Mouse (Mus musculus) hindbrain, embryonic 11.5 days (tissue): ENCODE data around the gene St8sia4. TPM values are rescaled to one million over a fixed set of nuclear protein-coding genes. Genes with fewer than 3 reads are reported as not detected.
A peak's percentile ranks its signal among the peaks of the same experiment; 100 is the strongest.

Experiments used
- ATAC-seq: fragments of 200-750 bp; cut with Nextera tagmentation; 2 replicates; pipeline ENCODE4 v1.8.0; 2017; ENCODE audit warnings: mild to moderate bottlenecking, moderate TSS enrichment, moderate library complexity; ENCODE audit not compliant: low FRiP score
- DNase-seq: peaks from one replicate; pipeline ENCODE4 v3.0.0-alpha.2; 2015; ENCODE audit warnings: low spot score
- H3K27ac ChIP-seq: fragments of 300-500 bp; sonication (generic); 2 replicates; pipeline ENCODE4 v1.5.1; 2014; ENCODE audit warnings: mild to moderate bottlenecking, low read depth, low read length
- H3K27me3 ChIP-seq: fragments of 300-500 bp; sonication (generic); 2 replicates; pipeline ENCODE4 v1.6.1; 2014; ENCODE audit warnings: mild to moderate bottlenecking, low read length, moderate library complexity, mixed read lengths; ENCODE audit not compliant: control insufficient read depth, insufficient read depth
- H3K36me3 ChIP-seq: fragments of 300-500 bp; sonication (generic); 2 replicates; pipeline ENCODE4 v1.6.1; 2014; ENCODE audit warnings: mild to moderate bottlenecking, low read length, moderate library complexity, mixed read lengths; ENCODE audit not compliant: control insufficient read depth, insufficient read depth
- H3K4me1 ChIP-seq: fragments of 300-500 bp; sonication (generic); replicated peaks from 2 replicates; pipeline ENCODE4 v1.6.1; 2014; ENCODE audit warnings: low read length, mixed read lengths; ENCODE audit not compliant: control insufficient read depth, insufficient read depth
- H3K4me2 ChIP-seq: fragments of 300-500 bp; sonication (generic); replicated peaks from 2 replicates; pipeline ENCODE4 v1.6.1; 2014; ENCODE audit warnings: mild to moderate bottlenecking, low read depth, low read length
- H3K4me3 ChIP-seq: fragments of 300-500 bp; sonication (generic); 2 replicates; pipeline ENCODE4 v1.5.1; 2014; ENCODE audit warnings: low read depth, low read length
- H3K9ac ChIP-seq: fragments of 300-500 bp; sonication (generic); 2 replicates; pipeline ENCODE4 v1.6.1; 2014; ENCODE audit warnings: low read depth, low read length
- H3K9me3 ChIP-seq: fragments of 300-500 bp; sonication (generic); 2 replicates; pipeline ENCODE4 v1.6.1; 2016; ENCODE audit warnings: low read length; ENCODE audit not compliant: control insufficient read depth
- WGBS: fragments of 180-500 bp; shearing (Covaris S2); extraction: QIAGEN DNeasy Blood & Tissue Kit; methylation state at CpG from one replicate; pipeline ENCODE4 v1.1.7; 2014; 5-methylcytosine and 5-hydroxymethylcytosine counted together
- polyA plus RNA-seq: library from polyadenylated mRNA; unstranded; fragments of >200 nt; fragmentation: Nextera tagmentation; extraction: Ambion mirVana; gene quantifications from 2 replicates; pipeline ENCODE4 v1.2.1, GENCODE M21; 2014

St8sia4 gene
- polyA plus RNA-seq = 21.0 and 23.9 TPM in 2 replicates

DNA sequence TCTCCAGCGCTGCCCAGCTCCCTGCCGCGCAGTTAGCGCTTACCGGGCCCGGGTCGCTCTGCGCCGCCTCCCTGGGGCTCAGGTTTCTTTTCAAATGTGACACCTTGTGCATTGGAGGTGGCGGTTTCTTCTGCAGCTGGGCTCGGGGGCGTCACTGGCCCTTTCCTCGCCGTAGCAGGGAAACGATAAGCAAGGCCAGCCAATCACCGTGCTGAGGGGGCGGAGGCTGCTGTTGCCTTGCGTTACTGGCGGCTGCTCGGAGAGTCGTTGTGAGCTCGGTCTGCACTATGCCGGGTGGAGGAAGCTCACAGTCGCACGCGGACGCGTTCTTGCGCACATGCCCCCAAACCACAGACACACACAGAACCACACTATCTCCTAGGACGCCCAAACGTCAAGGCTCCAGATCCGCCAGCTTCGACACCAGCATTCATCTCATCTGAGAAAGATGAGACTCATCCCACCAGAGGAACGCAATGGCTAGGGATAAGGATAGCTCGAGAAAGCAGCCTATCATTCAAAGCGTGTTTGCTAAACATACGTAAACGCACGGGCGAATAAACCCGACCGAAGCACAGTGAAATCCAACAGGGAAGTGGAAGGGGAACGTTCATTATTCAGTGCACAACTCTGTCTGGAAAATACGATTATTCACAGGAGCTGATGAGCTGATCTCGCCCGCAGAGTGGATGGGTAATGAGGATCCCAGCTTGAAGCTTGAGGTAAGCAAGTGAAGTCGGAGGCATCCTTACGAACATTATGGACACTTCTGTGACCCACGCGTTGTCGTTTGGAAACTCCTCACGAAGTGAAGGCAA is at the start of gene St8sia4:
Gene St8sia4, minus strand, starts transcription at position 137 of the 818 bp plus-strand sequence.
- 0% methylated on average over 52 of the region's 52 CpGs for WGBS

DNA sequence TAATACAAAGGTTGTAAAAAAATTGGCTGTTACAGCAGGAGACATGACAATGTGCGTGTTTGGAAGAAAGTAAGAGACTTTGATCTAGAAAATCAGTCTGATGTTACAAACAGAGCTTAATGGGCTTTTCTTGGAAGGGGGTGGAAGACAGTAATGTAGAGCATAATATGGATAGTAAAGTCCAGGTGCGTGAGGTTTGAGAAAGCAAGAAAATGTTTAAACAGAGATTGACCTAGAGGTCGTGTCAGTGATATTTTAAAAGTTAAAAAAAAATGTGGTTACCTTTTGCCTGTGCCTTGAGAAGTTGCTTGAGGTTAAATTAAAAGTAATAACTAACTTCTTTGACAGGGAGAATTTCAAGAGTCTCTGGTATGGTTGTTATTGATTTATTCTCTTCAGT is 41.8 kb upstream of the St8sia4 start:
- DNase-seq (no peak), ATAC-seq (no peak)
- 81% methylated on average over 3 of the region's 3 CpGs for WGBS
- Histone ChIP-seq H3K4me2 (no peak overlapping the region), H3K9ac (no peak overlapping the region), H3K4me1 (no peaks in the 10 kb centered on the region), H3K9me3 (no peaks in the 10 kb centered on the region), H3K27me3 (no peaks in the 10 kb centered on the region), H3K36me3 (no peaks in the 10 kb centered on the region), H3K4me3 (no peak overlapping the region), H3K27ac (no peak overlapping the region)

More for the DNA sequence above, at the start of gene St8sia4:
- peaks cover 2% of the 10 kb centered on the region; the same call in 1 of the 2 replicates for H3K4me1 ChIP-seq
- H3K4me3 ChIP-seq = peak within 1 kb of the TSS; percentile 65
- H3K36me3 ChIP-seq = no peaks in the 10 kb centered on the region
- DNase-seq (peak; percentile 88), ATAC-seq (peak; percentile 97)
- H3K9ac ChIP-seq = peak within 1 kb of the TSS; percentile 66
- H3K27me3 ChIP-seq = no peaks in the 10 kb centered on the region
- no peaks in the 10 kb centered on the region for H3K9me3 ChIP-seq
- peak within 1 kb of the TSS; percentile 82 for H3K4me2 ChIP-seq
- peak within 1 kb of the TSS; percentile 62 for H3K27ac ChIP-seq

DNA sequence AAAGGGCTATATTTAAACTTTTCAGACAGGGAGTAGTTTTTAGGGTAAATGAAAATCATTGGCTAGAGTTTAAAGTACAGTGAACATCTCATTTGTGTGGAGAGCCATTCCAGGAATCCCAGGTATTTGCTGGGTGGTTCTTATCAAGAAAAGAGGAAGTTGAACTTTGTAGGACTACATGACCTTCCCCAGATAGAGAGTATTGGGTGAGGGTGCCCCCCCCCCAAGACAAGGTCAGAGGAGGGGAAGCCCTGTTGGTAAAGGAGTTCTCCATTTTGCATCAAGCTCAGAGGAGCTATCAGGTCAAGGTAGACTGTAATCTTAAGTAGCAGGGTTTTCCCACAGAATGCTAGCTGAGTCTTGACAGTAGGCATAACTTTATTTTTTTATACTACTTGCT is 32.5 kb upstream of the St8sia4 start:
- Histone ChIP-seq H3K9ac (no peak overlapping the region), H3K4me3 (no peak overlapping the region), H3K27me3 (no peaks in the 10 kb centered on the region), H3K9me3 (no peaks in the 10 kb centered on the region), H3K4me1 (no peaks in the 10 kb centered on the region), H3K36me3 (no peaks in the 10 kb centered on the region), H3K4me2 (no peak overlapping the region), H3K27ac (no peak overlapping the region)
- ATAC-seq = no peak
- no peak for DNase-seq

DNA sequence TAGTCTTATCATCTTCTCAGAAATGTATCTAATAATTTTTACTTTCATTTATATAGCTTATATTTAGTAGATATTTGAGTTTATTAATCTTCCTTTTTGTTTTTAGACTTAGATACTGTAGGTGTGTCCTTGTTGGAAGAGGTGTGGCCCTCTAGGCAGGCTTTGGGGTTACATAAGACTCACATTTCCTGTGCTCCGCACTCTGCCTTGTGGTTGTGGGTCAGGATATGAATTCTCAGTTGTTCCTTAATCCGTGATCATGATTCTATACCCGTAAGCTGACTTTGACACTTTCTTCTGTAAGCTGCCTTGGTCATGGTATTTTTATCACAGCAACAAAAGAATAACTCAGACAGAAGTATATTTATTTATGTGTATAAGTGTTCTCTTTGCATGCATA is 6.7 kb upstream of the St8sia4 start:
- Histone ChIP-seq H3K4me1 (no peaks in the 10 kb centered on the region), H3K4me3 (no peak overlapping the region), H3K4me2 (no peak overlapping the region), H3K27me3 (no peaks in the 10 kb centered on the region), H3K36me3 (no peaks in the 10 kb centered on the region), H3K9me3 (no peaks in the 10 kb centered on the region), H3K9ac (no peak overlapping the region), H3K27ac (no peak overlapping the region)
- ATAC-seq (no peak), DNase-seq (no peak)
- WGBS = 85% methylated on average over 3 of the region's 3 CpGs

DNA sequence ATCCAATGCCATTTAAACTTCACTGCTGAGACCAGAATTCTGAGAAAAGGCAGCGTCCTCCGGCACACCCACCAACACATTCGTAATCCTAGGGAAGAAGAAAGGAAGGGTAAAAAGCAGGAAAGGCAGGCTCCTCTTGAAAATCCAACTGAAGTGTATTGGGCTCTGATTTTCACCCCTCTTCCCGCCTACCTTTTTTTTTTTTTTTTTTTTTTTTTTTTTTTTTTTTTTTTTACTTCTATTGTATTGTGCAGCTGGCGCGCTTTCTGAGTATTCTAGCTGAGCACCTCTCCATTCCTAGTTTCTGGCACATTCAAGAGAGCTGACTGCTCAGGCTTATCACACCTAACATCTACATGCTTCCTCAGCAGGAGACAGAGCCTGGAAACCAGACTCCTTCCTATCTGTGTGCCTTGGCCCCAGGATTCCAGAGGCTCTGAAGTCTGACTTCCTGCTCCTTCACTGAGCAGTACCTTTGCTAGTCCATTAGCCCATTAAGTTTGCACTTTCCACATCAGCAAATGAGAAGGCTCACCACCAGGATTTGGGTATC is 958 bp upstream of the St8sia4 start:
- Histone ChIP-seq H3K27ac (no peak overlapping the region), H3K4me1 (peaks cover 2% of the 10 kb centered on the region; the same call in 1 of the 2 replicates), H3K4me2 (peak overlapping the region; percentile 82), H3K4me3 (peak overlapping the region; percentile 65), H3K9ac (peak overlapping the region; percentile 57), H3K27me3 (no peaks in the 10 kb centered on the region), H3K36me3 (no peaks in the 10 kb centered on the region), H3K9me3 (no peaks in the 10 kb centered on the region)
- no peak for ATAC-seq
- DNase-seq = peak; percentile 38
- WGBS = 0% methylated on average over 6 of the region's 6 CpGs

DNA sequence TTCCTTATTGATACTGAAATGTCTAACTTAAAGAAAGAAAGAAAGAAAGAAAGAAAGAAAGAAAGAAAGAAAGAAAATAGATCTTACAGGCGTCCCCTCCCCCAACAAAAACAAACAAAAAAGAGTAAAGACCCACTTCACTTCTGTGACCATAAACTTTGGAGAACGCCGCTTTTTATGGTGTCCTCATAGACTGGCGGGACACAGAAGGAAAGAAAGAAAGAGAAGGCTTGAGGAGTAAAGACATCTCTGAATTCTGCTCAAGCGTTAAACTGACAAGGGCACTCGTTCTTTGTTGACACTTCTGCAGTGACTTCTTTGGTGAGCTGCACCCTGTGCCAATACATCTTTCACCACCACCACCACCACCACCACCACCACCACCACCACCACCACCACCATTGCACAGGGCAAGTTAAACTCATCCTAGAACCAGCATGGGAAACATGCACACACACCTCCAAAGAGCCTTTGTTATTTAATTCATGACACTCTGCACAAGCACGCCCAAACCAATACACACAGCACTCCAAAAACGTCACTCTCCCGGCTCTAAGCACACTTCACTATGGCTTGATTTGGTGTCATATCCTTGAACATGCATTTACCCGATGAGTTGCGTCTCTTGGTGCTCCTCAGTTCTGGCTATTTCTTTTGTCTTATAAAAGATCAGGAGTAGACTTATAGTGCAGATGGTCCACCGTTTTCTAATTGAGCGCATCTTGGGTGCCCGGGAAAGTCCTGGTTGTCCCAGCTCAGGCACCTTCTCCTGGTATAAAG is 640 bp downstream of the St8sia4 start:
- Histone ChIP-seq H3K4me2 (peak overlapping the region; percentile 82), H3K4me1 (peaks cover 2% of the 10 kb centered on the region; the same call in 1 of the 2 replicates), H3K9ac (peak overlapping the region; percentile 66), H3K36me3 (no peaks in the 10 kb centered on the region), H3K27me3 (no peaks in the 10 kb centered on the region), H3K27ac (peak overlapping the region; percentile 62; the same call in 1 of the 2 replicates), H3K4me3 (peak overlapping the region; percentile 65), H3K9me3 (no peaks in the 10 kb centered on the region)
- ATAC-seq (peak; percentile 13), DNase-seq (peak; percentile 25)
- WGBS = under 1% methylated on average over 14 of the region's 14 CpGs

DNA sequence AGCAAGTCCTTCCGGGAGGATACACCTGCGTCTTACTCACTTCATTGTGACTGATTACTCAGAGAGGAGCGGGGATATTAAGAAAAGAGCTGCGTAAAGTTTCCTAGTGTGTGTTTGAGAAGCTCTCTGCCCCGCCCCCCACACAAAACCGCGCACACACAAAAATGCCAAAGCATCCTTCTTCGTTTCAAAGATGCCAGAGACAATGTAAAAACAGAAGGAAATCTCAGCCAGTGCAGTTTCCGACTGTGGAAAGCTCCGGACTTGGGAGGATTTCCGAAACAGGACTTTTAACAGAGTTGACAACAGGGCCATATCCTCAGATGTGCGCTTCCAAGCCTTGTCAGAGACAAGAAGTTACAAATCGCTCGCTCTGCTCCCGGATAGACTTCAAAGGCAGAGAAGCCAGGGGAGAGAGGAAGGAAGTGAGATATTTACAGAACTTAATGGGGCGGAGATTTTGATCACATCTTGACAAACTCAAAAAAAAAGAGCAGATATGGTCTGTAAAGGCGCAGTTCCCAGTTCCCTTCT is 1.4 kb downstream of the St8sia4 start:
- H3K27me3 ChIP-seq = no peaks in the 10 kb centered on the region
- peak overlapping the region; percentile 65 for H3K4me3 ChIP-seq
- H3K9ac ChIP-seq = peak overlapping the region; percentile 61
- ATAC-seq (no peak), DNase-seq (peak; percentile 57)
- peak overlapping the region; percentile 67; the same call in 1 of the 2 replicates for H3K27ac ChIP-seq
- H3K4me2 ChIP-seq = peak overlapping the region; percentile 82
- H3K36me3 ChIP-seq = no peaks in the 10 kb centered on the region
- peaks cover 2% of the 10 kb centered on the region; the same call in 1 of the 2 replicates for H3K4me1 ChIP-seq
- WGBS = 2% methylated on average over 17 of the region's 17 CpGs
- no peaks in the 10 kb centered on the region for H3K9me3 ChIP-seq

DNA sequence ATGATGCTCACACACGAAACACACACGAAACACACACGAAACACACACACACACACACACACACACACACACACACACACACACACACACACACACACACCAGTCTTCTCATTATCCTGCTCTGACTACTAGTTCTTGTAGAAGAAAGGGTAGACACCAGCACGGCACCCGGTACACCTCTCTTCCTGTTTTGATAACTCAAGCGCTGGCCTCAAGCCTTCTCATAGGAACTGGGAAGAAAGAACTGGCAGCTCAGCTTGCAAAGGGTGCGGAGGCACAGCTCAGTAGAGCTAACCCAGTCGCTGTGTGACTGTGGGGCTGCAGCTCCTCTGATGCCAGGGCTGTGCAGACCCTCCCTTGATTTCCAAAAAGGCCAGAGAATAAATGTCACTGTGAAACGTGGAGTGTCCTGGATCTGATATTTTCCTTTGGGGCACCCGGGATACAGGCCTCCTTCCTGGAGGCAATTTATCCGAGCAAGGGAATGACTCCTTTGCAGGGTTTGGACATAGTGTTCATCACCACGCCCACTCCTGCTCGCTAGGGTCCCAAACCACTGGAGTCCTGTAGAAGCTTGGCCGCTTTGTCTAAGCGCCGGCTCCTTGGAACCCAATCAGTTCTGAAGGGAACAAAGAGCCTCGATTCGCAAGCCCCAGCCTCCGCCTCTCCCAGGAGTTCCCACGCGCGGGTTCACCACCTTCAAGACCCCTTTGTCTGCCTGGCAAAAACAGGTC is 2.2 kb downstream of the St8sia4 start:
- Histone ChIP-seq H3K27ac (peak overlapping the region; percentile 67), H3K27me3 (no peaks in the 10 kb centered on the region), H3K4me2 (peak overlapping the region; percentile 82), H3K36me3 (no peaks in the 10 kb centered on the region), H3K9me3 (no peaks in the 10 kb centered on the region), H3K4me3 (peak overlapping the region; percentile 65), H3K4me1 (peaks cover 2% of the 10 kb centered on the region; the same call in 1 of the 2 replicates), H3K9ac (peak overlapping the region; percentile 61)
- ATAC-seq (peak; percentile 26), DNase-seq (peak; percentile 64)
- WGBS = 15% methylated on average over 22 of the region's 22 CpGs
